Mouse (Mus musculus): Measurements from ENCODE around the gene Cdc20b.

- TF ChIP-seq ZC3H11A (IDR thresholded peaks at IDR 0.05; ENCODE audit: borderline replicate concordance, low read depth, low read length), result no peak
- no peak for TF ChIP-seq ZNF384 (IDR thresholded peaks at IDR 0.05; ENCODE audit: low read depth, low read length)
- TF ChIP-seq HCFC1 (IDR thresholded peaks at IDR 0.05; ENCODE audit: borderline replicate concordance, insufficient read depth, low read length), result no peak
- no peak for TF ChIP-seq CHD2 (IDR thresholded peaks at IDR 0.05; ENCODE audit: low read depth, low read length)
- no peak for TF ChIP-seq MAFK (IDR thresholded peaks at IDR 0.05; ENCODE audit: insufficient read depth, low read depth, low read length)
Observed at GRCm38 (mm10) chr13:113047018-113047417, 12.1 kb downstream of the Cdc20b start.
